Mouse (Mus musculus) cerebellum, adult 2 months (tissue): ENCODE data around the gene Ggt1.

ENCODE experiments used
- CTCF ChIP-seq: fragments of 200-500 bp; IDR thresholded peaks from 2 replicates; pipeline ENCODE4 v1.5.1; 2011; ENCODE audit warnings: low read depth, mild to moderate bottlenecking, control low read depth, low read length, moderate library complexity, borderline replicate concordance; ENCODE audit not compliant: insufficient read depth
- POLR2A ChIP-seq: fragments of 200-500 bp; IDR thresholded peaks from 2 replicates; pipeline ENCODE4 v1.6.1; 2011; ENCODE audit warnings: low read length, control low read depth, borderline replicate concordance; ENCODE audit not compliant: insufficient read depth

DNA sequence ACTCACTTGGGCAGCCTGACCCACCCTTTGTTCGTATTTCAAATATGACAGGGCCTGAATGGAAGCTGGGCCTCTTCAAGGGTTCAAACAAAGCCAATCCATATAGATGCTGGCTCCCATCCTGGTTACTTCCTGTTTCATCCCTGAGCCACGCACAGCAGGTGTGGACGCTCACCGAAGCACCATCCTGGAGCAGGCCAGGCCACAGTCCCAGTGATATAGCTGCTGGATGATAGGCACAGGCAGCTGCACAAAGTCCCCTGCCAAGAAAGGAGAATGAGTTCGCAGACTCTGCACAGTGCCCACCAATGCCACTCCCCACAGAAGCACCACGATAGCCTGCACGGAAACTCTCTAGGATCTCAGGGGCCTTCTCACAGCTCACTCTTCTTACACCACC is 49.5 kb upstream of the Ggt1 start:
- no peak for TF ChIP-seq CTCF
- TF ChIP-seq POLR2A, result no peak
